Mouse (Mus musculus) gastrocnemius, adult 18-20 months (tissue): ENCODE results near the gene Rtkn2. TPM values are rescaled to one million over a fixed set of nuclear protein-coding genes. Genes with fewer than 3 reads are reported as not detected.
A peak's percentile ranks its signal among the peaks of the same experiment; 100 is the strongest.

ENCODE experiments used
- DNase-seq: peaks from one replicate; pipeline ENCODE4 v3.0.0; 2021; ENCODE audit warnings: low spot score
- long read RNA-seq, 2 experiments: library from polyadenylated mRNA; stranded (forward); transcript quantifications; one replicate each; pipeline ENCODE4 v2.0.0; 2021
- total RNA-seq, 2 experiments: library from RNA; stranded (reverse); gene quantifications; 2 replicates each; pipeline ENCODE4 v1.2.3; 2021

The Rtkn2 gene
- total RNA-seq, result under 1 TPM; 0.41 to 0.47 TPM
- long read RNA-seq, experiment 1, partial matches to known transcripts, result 0 of 1 reads
- long read RNA-seq, experiment 1, other reads (novel, unspliced or antisense), result 1 of 1 reads
- long read RNA-seq, experiment 2, partial matches to known transcripts, result 0 of 2 reads
- long read RNA-seq, experiment 2, other reads (novel, unspliced or antisense), result 2 of 2 reads

- peak; percentile 77 for DNase-seq
Observed at GRCm38 (mm10) chr10:67979401-67980157, at the start of gene Rtkn2. Gene Rtkn2 (plus strand): TSS chr10:67979570.

GRCm38 (mm10) chr10:67931328-67931727 is 48.0 kb upstream of the Rtkn2 start:
- no peak for DNase-seq

GRCm38 (mm10) chr10:67932780-67933179 is 46.6 kb upstream of the Rtkn2 start:
- DNase-seq, result no peak

GRCm38 (mm10) chr10:67936944-67937343 is 42.4 kb upstream of the Rtkn2 start:
- DNase-seq, result no peak

GRCm38 (mm10) chr10:67937775-67938174 is 41.6 kb upstream of the Rtkn2 start:
- DNase-seq, result no peak

- no peak for DNase-seq
Observed at GRCm38 (mm10) chr10:67939546-67939945, 39.8 kb upstream of the Rtkn2 start.

GRCm38 (mm10) chr10:67943513-67943912 is 35.9 kb upstream of the Rtkn2 start:
- DNase-seq, result no peak

GRCm38 (mm10) chr10:67950059-67950748 is 29.2 kb upstream of the Rtkn2 start:
- DNase-seq, result no peak

GRCm38 (mm10) chr10:67951690-67952089 is 27.7 kb upstream of the Rtkn2 start:
- no peak for DNase-seq

GRCm38 (mm10) chr10:67955982-67956381 is 23.4 kb upstream of the Rtkn2 start:
- no peak for DNase-seq

- DNase-seq, result no peak
Observed at GRCm38 (mm10) chr10:67959982-67960381, 19.4 kb upstream of the Rtkn2 start.

GRCm38 (mm10) chr10:67962496-67962895 is 16.9 kb upstream of the Rtkn2 start:
- DNase-seq, result no peak

GRCm38 (mm10) chr10:67964060-67964459 is 15.3 kb upstream of the Rtkn2 start:
- no peak for DNase-seq

GRCm38 (mm10) chr10:67965251-67965986 is 14.0 kb upstream of the Rtkn2 start:
- DNase-seq, result no peak

GRCm38 (mm10) chr10:67966102-67966501 is 13.3 kb upstream of the Rtkn2 start:
- no peak for DNase-seq

- no peak for DNase-seq
Observed at GRCm38 (mm10) chr10:67966983-67967382, 12.4 kb upstream of the Rtkn2 start.

GRCm38 (mm10) chr10:67971166-67971796 is 8.1 kb upstream of the Rtkn2 start:
- no peak for DNase-seq

GRCm38 (mm10) chr10:67977271-67977670 is 2.1 kb upstream of the Rtkn2 start:
- no peak for DNase-seq

GRCm38 (mm10) chr10:67983776-67984175 is 4.4 kb downstream of the Rtkn2 start:
- no peak for DNase-seq

- peak; percentile 45 for DNase-seq
Observed at GRCm38 (mm10) chr10:67984271-67984943, 5.0 kb downstream of the Rtkn2 start.

GRCm38 (mm10) chr10:67985100-67985499 is 5.7 kb downstream of the Rtkn2 start:
- DNase-seq, result no peak
